Mouse (Mus musculus) gonadal fat pad, adult 2 months (tissue): ENCODE measurements around the gene St3gal3. TPM values are rescaled to one million over a fixed set of nuclear protein-coding genes. Genes with fewer than 3 reads are reported as not detected.

Source experiments
- DNase-seq: peaks from one replicate; pipeline ENCODE4 v3.0.0-alpha.2; 2012; ENCODE audit warnings: low read depth
- polyA plus RNA-seq: library from polyadenylated mRNA; depleted of rRNA; stranded (reverse); fragments of >200 nt; gene quantifications from 2 replicates; pipeline ENCODE4 v1.2.3, GENCODE M21; 2012

The St3gal3 gene
- polyA plus RNA-seq, 1 experiment: 59.3 TPM

DNA sequence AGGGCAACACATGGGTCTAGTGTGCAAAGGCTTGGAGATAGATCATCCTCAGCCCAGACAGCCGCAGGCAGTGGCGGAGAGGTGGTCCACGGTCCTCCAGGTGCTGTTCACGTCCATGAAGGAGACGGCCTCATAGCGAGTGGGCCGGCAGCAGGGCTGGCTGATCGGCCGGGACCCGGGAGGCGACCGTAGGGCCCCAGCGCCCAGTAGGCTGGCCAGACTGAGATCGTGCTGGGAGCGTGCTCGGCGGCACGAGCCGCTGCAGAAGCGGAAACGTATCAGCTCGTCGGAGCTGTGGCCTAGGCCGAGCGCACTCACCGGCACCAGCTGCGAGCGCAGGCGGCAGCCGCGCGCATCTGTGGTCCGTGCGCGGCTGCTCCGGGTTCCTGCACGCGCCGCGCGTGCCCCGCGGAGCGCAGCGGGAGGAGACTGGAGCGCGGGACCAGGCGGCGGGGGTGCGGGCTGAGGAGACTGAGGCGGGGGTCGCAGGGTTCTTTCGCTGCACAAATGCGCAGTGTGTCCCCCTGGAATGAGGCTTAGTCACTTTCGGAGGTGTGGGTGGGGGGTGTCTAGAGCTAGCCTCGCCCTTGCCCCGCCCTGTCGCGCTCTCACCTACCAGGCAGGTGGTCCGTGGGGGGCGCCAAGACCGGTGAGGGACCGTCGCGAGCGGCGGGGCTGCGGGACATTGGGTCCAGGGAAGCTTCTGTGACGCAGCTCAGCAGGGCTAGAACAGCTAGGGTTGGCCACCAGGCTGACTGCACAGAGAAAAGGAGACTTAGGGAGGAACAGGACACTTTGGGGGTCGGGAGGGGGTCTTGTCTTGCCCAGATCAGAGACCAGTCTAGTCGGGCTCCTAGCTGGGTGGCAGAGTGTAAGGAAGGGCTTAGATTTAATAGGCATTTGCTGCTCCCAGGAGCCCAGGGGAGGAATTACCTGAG, 207.9 kb downstream of the St3gal3 start:
- no peak for DNase-seq

DNA sequence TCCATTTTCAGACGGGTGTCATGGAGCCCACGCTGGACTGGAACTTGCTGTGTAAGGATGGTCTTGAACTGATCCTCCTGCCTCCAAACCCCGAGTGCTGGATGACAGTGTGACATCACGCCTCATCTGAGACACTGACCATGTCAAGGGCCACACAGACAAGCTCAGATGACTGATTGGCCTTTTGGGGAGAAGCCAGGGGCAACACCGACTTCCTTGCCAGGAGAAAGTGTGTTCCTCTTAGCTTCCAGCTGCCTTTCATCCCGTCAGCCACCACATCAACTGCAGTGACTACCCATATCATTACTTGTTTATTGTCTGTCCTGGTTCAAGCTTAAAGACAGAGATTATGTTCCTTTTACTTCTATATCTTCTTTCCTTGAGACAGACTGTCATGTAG, 209.8 kb downstream of the St3gal3 start:
- DNase-seq: no peak

DNA sequence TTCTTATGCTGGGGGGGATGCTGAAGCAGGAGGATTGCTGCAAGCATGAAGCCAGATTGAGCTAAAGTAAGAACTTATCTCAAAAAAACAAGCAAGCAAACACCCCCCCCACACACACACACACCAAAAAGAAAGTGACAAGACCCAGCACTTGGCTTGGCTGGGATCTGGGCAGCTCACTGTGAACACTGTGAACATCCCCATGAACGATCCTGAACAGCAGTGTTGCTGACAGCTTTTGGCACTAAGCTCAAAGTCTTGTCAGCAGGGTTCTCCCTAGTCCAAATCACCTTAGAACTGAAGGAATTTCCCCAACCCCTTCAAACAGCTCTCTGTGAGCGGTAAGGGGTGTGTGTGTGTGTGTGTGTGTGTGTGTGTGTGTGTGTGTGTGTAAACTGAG, 211.3 kb downstream of the St3gal3 start:
- DNase-seq: no peak

GRCm38 (mm10) chr4:117921358-117921757, 213.4 kb downstream of the St3gal3 start:
- DNase-seq: no peak

DNA sequence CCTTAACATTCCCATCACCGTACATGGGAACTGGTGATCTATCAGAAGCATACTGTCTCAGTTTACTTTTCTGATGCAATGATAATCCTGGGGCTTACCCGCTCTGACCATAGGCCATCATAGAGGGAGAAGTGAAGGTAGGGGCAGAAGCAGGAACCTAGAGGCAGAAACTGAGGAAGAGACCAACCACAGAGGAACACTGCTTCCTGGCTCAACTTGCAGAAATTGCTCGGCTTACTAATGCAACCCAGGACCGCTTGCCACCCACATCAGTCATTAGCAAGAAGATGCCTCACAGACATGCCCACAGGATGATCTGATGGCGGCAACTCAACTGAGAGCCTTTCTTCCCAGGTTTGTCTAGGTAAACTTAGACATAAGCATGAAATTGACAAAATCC, 216.0 kb downstream of the St3gal3 start:
- DNase-seq: no peak

- no peak for DNase-seq
Observed at GRCm38 (mm10) chr4:117918261-117918660, 216.5 kb downstream of the St3gal3 start.

DNA sequence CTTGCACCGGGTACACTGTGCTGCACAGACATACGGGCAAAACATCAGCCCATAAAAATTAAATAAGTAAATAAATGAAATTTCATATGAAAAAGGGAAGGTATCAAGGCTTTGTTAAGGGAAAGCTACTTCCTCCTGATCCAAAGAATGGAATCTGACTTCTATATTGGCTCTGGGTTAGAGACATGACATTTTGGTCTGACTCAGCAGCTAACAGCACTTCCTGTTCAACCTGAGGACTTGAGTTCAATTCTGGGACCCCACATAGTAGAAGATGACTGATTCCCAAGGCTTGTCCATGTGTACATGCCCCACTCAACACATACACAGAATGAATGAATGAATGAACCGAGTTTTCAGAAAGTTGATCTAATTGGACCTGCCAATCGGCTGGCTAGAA, 216.9 kb downstream of the St3gal3 start:
- DNase-seq: no peak

DNA sequence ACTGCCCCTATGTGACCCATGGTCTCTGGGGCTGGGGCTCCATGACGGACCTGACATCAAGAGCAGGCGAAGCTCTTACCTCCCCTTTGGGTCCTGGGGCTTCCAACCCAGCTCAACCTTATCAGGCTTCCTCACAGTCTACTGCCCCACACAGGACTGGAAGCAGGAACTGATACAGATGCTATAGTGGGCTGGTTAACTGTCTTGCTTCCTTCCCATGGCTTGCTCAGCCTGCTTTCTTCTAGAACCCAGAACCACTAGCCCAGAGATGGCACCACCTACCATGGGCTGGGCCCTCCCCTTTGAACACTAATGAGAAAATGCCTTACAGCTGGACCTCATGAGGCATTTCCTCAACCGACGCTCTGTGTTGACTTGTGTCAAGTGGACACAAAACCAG, 217.3 kb downstream of the St3gal3 start:
- no peak for DNase-seq

GRCm38 (mm10) chr4:117916386-117916785, 218.3 kb downstream of the St3gal3 start:
- no peak for DNase-seq

GRCm38 (mm10) chr4:117915489-117916105, 219.1 kb downstream of the St3gal3 start:
- DNase-seq: no peak

- no peak for DNase-seq
Observed at GRCm38 (mm10) chr4:117914591-117915442, 219.9 kb downstream of the St3gal3 start, which contains the start of gene Ipo13. Gene Ipo13, minus strand, starts transcription at chr4:117914999.

- no peak for DNase-seq
Observed at GRCm38 (mm10) chr4:117914031-117914430, 220.7 kb downstream of the St3gal3 start.

DNA sequence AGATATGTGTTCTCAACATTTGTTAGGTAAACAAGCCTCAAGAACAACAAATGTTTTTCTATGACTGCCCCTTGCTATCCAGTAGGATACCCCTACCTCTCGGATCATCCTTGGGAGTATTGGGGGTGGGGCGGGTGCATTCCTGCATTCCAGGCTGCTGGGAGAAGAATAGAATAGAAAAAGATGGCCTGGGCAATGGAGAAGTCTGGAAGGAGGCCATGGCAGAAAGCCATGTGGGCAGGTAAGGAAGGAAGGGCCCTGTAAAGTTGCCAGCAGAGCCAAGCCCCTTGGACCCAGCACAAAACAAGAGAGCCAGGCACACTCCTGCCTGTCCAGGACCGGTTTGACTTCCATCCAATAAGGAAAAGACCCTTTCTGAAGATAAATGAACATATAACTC, 221.3 kb downstream of the St3gal3 start:
- peak; percentile 46 for DNase-seq

DNA sequence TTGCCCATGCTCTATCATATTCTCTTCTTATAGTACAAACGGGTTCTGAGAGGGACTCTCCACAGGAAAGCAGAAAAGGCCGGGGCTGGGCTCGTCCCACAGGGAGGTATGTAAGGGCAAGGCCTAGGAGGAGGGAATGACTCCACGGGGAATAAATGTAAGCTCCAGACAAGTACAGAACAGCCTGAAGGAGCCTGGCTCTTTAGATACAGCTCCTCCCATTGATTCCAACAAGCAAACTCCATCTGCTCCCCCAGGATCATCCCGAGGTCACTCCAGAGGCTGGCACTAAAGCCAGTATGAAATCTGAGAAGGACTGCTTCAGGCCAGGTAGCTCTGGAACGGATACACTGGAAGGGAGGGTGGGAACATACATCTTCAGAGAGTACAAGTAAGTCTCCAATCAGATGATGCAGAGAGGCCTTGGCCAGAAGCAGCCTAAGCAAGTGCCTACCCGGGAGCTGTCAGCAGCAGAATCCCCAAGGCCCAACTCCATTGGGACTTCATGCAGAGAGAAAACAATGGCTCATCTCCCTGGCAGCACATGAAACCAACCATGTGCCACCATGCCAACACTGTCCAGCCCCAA, 221.9 kb downstream of the St3gal3 start:
- no peak for DNase-seq

DNA sequence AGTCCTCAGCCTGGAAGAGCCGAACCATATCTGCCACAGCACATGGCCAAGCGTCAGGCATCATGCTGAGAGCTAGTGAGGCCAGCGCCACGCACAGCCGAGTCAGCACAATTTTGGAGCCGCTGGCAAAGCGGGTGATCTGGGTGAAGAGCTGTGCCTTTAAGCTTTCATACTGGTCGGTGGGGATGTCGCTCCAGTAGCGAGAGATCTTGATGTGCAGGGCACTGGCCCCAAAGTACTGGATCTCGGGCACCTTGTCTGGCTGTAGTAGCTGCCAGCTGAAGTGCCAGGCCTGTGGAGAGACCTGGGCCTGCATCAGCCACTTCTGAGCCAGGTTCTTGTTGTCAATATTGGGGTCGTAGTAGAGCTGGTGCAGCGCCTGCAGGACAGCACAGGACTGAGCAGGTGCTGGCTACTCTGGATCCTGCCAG, 222.6 kb downstream of the St3gal3 start:
- no peak for DNase-seq

GRCm38 (mm10) chr4:117908834-117909453, 225.8 kb downstream of the St3gal3 start:
- DNase-seq: no peak

DNA sequence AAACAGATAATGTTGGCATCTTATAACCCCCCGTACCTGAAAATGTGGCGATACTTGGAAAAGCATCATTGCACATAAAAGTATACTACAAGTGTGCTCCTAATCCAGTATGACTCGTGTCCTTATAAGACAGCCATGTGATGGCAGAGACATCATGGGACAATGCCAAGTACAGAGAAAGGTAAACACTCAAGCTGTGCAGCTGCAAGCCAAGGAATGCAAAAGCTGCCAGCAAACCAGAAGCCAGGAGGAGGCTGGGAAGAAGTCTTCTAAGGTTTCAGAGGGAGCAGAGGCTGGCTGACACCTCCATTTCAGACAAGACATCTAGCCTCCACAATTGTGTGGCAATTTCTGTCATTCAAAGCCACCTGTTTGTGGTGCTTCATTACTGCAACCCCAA, 228.5 kb downstream of the St3gal3 start:
- peak; percentile 52 for DNase-seq

DNA sequence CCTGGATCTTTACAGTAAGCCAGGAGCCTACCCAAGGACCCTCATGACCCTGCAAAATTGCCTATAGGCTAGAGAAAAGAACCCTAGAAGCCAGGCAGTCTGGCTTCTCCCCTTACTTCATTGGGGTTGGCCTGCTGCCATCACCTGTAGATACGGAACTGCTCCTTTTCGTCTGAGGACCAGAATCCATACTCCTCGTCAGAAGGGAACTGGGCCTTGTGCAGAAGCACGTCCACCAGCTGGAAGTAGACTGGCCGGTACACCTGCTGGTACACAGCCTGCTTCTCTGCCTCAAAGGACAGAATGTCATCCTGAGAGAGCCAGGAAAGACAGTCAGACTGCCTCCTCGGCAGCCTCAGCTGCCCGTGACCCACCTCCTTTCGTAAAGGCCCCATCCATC, 230.0 kb downstream of the St3gal3 start:
- no peak for DNase-seq

- DNase-seq: no peak
Observed at GRCm38 (mm10) chr4:117904094-117904493, 230.6 kb downstream of the St3gal3 start.

GRCm38 (mm10) chr4:117898111-117898510, 236.6 kb downstream of the St3gal3 start:
- DNase-seq: no peak

DNA sequence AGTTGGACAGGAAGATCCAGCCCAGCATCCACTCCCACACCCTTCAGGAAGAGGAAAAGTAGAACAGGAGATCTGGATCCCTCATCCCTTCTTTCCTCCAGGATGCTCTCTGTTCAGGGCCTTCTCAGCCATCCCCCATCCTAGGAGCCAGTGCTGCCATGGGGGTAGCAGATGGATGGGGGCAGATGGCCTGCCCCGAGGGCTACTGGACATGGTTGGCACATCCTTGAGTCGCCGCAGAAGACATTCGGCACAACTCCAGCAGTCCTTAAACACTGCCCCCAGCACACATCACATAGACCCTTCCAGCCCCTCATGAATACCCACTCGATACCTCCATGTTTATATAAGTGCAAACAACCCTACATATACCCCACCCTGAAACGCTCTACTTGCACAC, 238.7 kb downstream of the St3gal3 start:
- DNase-seq: no peak
